In the genomic region with DNA sequence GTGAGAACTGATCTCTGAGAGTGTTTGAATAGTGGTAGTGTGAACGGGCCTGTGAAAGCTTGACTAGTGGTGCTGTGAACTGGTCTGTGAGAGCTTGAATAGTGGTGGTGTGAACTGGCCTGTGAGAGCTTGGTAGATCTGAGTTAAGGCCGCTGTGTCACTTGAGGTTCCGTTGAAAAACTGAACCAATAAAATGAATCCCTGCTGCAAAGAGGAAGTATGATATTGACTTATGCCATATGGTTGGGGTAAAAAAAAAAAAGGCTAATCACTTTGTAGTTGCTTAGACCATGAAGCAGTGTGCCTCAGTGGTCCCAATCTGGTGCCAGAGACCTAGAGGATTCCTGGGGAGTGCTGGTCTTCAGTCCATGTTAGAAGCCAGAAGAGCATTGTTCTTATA, we compare ENCODE assay signal across 19 mouse cellular contexts. TPM values are rescaled to one million over a fixed set of nuclear protein-coding genes. Genes with fewer than 3 reads are reported as not detected.
"Had no signal": no experiment of that assay in that cellular context is flagged by ENCODE, and none has a peak within 500 bp of the region (broad histone marks: within the 10 kb centered on the region; RNA-seq: fewer than 3 reads in every experiment).

No protein-coding gene starts in this region.

- H3K36me3 ChIP-seq: neural tube, embryonic 13.5 days; neural tube, embryonic 15.5 days; stomach, embryonic 15.5 days had no signal

- H3K9ac ChIP-seq: neural tube, embryonic 13.5 days; neural tube, embryonic 15.5 days; stomach, embryonic 15.5 days had no signal

- DNase-seq: retina, postnatal 1 day; right cerebral cortex, adult 18-20 months; right cerebral cortex, postnatal 14 days; right cerebral cortex, postnatal 25 days; right cerebral cortex, postnatal 4 days; spleen, adult 18-20 months; thymus, adult 18-20 months; thymus, adult 2 months; thymus, postnatal 14 days; thymus, postnatal 25 days; thymus, postnatal 36 days; thymus, postnatal 4 days had no signal

- H3K9me3 ChIP-seq: neural tube, embryonic 13.5 days; neural tube, embryonic 15.5 days; stomach, embryonic 15.5 days had no signal

- H3K4me3 ChIP-seq: neural tube, embryonic 13.5 days; neural tube, embryonic 15.5 days; stomach, embryonic 15.5 days had no signal

- H3K27me3 ChIP-seq: neural tube, embryonic 15.5 days had no signal

- H3K27ac ChIP-seq: neural tube, embryonic 13.5 days; neural tube, embryonic 15.5 days; stomach, embryonic 15.5 days; stomach, postnatal 0 days had no signal

- H3K4me2 ChIP-seq: neural tube, embryonic 13.5 days; neural tube, embryonic 15.5 days; stomach, embryonic 15.5 days had no signal

RNA-seq across cellular contexts. Expression of a gene that starts 2.0 kb away (rescaled TPM):
- total RNA-seq: neutrophil, adult 5-6 weeks had no signal

RNA-seq across cellular contexts. Expression of a gene that starts 30.0 kb away (rescaled TPM):
- total RNA-seq: neutrophil, adult 5-6 weeks had no signal
- polyA plus RNA-seq: small intestine, adult 2 months; spleen, adult 2 months had no signal
